Mouse (Mus musculus): ENCODE data around the gene Iffo1.
A peak's percentile ranks its signal among the peaks of the same experiment; 100 is the strongest.

Iffo1 gene

DNA sequence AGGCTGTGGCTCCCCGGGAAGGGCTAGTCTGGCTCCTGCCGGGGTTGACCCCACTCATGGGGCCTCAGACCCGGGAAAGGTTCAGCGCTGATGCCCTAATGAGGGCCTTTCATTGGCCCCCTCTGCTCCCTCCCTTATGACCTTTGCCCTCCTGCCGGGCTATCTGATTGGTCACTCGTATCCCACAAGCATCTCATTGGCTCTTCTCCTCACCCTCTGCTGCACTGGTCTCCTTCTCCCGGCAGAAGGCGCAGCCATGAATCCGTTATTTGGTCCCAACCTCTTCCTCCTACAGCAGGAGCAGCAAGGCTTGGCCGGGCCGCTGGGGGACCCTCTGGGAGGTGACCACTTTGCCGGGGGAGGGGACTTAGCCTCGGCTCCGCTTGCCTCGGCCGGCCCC, at the start of gene Iffo1:
Gene Iffo1, plus strand, starts transcription at position 241 of the 400 bp plus-strand sequence.
- DNase-seq (ENCODE audit: low read depth, low spot score) = peak; percentile 94

DNA sequence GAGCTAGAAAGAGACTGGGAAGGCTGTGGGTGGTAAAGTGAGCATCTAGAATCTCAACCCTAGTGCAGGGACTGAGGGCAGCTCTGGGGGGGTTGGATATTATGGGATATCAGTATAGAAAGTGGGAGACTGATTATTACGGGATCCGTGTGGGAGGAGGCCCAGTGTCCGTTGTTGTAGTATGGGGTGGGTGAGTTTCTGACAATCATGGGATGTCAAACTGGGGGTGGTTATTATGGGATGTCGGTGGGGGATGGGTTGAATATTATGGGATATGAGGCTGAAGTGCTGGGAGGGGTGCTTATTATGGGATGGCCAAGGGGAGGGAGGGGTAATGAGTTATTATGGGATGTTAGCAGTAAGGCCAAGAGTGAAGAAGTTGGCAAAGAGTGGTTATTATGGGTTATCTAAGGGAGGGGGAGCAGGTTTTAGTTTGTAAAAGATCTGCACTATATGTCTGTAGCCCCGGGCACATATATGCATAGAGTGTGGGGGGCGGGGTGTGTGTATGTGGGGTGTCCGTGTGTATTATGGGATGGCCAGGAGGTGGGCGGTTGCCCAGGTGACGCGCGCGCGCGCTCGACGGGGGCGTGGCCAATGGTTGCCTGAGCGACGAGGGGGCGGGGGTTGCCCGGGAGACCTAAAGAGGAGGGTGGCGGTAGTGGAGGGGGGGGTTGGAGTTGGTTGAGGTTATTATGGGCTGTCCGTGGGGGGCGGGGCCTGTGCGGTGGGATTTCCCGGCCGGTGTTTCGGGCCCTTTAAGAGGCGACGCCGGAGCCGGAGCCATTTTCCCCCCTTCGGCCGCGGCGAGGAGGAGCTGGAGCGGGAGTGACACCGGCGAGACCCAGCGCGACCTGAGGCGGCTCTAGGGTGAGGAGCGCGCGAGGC, 49.4 kb upstream of the Iffo1 start, which contains the start of gene Chd4:
Gene Chd4, plus strand, starts transcription at position 591 of the 888 bp plus-strand sequence.
- peak; percentile 91 for DNase-seq (ENCODE audit: low read depth, low spot score)

DNA sequence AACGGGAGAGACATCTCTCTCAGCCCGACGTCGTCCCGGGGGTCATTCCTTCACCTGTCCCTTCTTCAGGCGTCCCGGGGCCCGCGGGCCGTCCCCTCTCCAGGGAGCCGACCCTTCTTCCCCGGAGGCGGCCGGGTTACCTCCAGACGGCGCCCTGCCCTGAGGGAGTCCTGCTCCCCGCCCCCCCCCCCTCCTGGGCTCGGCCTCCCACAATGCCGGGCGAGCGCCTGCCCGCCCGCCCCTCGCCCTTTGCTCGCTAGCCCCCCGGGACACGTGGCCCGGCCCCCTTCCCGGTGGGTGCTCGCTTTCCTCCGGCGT, 48.8 kb upstream of the Iffo1 start:
- DNase-seq (ENCODE audit: low read depth, low spot score) = no peak

DNA sequence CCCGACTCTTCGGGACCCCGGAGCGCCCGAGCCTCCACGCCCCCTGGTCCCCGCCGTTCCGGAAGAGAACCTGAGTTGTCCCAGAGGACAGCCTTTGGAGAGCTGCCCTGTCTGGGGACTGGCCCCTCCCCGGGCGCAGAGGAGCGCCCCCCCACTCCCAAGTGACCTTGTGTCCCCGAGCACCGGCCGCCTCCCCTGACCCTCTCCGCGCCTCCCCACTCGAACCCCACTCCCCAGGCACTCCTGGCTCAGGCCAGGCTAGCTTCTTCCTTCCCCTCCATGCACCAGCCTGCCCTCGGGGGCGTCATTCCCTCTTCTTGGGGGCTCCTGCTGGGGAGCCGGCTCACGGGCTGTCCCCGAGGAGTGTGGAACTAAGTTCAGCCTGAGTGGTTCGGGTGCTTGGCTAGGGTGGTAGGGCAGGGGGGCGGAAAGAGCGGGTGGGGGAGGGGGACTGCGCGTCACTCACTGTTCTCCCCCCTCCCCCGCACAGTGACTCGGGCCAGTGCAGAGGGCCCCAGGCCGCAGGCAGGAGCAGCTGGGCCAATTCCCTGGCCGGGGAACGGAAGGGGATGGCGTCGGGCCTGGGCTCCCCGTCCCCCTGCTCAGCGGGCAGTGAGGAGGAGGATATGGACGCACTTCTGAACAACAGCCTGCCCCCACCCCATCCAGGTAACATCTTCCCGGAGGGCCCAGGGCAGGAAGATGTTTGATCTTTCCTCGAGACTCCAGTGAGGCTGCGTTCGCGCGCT, 48.3 kb upstream of the Iffo1 start:
- DNase-seq (ENCODE audit: low read depth, low spot score) = no peak

DNA sequence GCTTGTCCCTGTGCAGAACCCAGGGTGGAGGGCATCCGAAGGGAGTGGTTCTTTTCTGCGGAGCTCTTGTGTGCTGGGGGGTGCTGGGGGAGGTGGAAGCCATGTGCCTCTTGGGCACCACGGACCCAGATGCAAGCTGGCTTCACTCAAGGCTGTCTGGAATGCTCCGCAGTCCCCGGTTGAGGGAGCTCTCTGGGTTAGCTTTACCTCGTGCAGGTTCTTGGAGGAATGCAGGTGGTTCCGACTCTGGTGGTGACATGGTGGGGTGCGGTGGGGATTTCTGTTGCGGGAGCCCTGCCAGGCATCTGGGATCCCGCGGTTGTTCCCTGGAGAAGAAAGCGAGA, 47.7 kb upstream of the Iffo1 start:
- no peak for DNase-seq (ENCODE audit: low read depth, low spot score)

DNA sequence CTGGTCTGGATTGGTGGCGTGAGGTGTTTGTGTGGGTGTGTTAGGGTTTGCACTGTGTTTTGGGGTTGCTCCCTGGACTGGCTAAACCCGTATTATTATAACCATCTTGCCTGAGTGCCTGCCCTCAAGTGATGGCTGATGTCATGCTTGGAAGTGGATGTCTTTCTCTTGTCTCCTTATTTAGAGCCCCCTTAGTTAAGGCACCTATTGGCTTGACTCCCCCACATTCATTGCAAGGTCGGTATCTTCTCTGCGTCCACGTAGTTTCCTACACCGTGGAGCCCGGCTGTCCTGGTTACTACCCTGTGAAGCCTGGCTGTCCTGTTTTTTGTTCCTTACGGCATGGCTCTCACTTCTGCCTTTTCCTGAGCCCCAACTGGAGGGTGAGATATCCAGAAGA, 47.1 kb upstream of the Iffo1 start:
- no peak for DNase-seq (ENCODE audit: low read depth, low spot score)

DNA sequence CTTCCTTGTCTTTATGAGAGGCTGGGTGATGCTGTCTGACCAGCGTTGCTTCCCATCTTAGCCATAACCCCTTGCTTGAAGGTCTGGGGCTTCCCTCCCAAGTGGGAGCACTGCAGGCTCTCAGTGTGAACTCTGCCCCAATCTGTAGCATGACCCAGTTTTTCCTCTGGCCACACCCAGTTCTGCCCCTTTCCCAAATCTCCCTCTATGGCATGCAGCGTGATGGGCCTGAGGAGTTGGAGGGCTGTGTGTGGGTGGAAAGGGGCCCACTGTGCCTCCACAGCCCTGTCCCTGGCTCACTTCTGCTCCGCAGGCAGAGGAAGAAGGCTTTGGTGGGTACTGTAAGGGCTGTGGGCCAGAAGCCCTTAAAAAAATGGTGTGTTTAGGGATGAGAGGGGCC, 46.5 kb upstream of the Iffo1 start:
- DNase-seq (ENCODE audit: low read depth, low spot score) = no peak

DNA sequence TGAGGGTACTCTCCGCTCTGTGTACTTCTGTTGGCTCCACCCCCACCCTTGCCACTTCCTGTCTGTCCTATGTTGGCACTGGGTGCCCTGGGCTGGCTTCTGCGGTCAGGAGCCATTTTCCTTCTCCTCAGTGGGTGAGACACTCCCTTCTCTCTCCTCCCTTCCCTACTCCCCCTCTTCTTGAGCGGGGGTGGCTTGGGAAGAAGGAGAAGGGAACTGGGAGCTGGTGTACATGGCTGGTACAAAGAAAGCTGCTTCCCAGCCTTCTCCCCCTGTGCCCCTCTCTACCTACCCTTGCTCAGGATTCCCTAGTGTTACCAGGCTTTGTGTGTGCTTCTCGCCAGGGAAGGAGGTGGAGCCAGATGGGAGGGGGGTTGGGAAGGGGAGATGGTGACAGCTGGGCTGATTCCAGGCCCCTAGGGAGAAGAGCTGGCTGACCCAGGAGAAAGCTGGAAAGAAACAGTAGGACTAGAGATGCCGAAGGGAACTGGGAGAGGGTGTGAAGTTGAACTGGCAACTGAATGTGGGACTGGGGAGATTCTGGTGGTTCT, 45.5 kb upstream of the Iffo1 start:
- DNase-seq (ENCODE audit: low read depth, low spot score) = no peak

DNA sequence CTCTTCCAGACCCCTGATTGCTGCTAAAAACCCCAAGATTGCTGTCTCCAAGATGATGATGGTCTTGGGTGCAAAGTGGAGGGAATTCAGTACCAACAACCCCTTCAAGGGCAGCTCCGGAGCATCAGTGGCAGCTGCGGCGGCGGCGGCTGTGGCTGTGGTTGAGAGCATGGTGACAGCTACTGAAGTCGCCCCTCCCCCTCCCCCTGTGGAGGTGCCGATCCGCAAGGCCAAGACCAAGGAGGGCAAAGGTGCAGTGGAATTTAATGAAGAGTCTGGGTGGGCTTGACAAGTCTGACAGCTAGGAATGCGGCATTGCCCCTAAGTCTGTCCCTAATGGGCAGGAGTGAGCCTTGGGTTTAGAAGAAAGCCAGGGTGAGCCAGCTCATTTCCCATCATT, 43.6 kb upstream of the Iffo1 start:
- no peak for DNase-seq (ENCODE audit: low read depth, low spot score)

DNA sequence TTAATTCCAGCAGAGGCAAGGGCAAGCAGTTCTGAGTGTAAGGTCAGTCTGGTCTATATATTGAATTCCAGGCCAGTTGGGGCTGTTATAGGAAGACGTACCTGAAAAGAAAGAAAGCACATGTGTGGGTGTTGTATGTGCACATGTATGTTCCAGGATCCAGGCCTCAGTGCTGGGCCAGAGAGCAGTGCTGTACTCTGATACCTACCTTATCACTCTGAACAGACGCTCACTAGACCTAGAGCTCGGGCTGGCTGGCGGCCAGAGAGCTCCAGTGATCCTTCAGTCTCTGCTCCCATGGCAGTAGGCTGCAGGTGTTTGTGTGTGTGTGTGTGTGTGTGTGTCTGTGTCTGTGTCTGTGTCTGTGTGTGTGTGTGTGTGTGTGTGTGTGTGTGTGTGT, 40.8 kb upstream of the Iffo1 start:
- no peak for DNase-seq (ENCODE audit: low read depth, low spot score)

DNA sequence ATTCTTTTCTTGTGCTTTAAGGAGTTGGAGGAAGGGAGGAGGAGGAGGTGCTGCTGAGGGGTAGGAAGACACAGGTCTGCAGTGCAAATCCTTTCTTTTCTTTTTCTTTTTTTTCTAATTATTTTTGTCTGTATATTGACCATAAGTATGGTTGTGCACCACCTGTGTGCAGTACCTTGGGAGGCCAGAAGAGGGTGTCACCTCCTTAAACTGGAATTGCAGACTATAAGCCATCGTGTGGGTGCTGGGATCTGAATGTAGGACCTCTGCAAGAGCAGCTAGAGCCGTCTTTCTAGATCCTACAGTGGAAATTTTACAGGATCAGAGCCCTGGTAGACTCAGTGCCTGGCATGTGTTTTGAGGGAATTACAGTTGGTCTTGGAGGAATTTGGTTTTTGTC, 37.3 kb upstream of the Iffo1 start:
- no peak for DNase-seq (ENCODE audit: low read depth, low spot score)

DNA sequence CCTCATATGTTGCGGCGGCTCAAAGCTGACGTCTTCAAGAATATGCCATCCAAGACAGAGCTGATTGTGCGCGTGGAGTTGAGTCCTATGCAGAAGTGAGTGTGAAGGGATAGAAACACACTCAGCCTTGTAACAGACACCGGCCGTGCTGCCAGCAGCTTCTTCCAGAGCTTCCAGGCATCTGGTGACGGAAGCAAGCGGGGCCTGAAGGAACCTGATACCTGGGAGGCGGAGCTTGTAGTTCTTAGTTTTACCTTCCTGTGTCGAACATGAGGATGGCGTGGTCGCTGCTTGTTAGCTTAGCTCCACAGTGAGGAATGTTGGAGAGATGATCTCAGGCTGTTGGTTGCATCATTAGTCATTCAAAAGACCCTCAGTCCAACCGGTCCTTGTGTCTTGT, 35.7 kb upstream of the Iffo1 start:
- no peak for DNase-seq (ENCODE audit: low read depth, low spot score)

DNA sequence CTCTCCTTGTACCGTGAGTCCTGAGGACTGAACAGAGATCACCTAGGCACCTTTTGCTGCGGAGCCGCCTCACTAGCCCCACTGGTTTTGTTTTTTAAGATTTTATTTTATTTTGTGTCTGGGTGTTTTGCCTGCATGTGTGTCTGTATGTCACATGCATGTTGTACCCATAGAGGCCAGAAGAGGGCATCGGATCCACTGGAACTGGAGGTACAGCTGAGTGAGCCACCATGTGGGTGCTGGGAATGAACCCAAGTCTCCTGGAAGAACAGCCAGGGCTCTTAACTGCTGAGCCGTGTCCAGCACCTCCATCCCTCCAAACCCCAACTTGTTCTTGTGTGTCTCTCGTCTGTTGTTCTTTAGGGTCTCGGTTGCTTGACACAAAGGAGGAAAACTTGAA, 34.1 kb upstream of the Iffo1 start:
- DNase-seq (ENCODE audit: low read depth, low spot score) = no peak

DNA sequence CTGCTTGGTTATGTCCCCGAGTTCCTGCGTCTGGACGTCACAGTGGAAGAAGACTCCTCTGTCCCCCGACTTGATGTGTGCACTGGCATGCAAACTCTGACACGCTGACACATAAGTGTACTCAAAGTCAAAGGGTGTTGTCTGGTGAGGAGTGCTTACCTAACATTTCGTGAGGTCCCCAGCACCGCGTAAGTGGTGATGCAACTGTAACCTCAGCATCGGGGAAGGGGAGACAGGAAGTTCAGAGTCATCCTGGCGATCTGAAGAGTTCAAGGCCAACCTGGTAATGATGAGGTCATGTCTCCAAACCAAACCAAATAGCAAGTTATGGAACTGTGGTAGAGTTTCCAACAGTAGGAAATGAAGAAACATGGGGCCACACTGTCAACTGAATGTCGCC, 32.5 kb upstream of the Iffo1 start:
- DNase-seq (ENCODE audit: low read depth, low spot score) = no peak

DNA sequence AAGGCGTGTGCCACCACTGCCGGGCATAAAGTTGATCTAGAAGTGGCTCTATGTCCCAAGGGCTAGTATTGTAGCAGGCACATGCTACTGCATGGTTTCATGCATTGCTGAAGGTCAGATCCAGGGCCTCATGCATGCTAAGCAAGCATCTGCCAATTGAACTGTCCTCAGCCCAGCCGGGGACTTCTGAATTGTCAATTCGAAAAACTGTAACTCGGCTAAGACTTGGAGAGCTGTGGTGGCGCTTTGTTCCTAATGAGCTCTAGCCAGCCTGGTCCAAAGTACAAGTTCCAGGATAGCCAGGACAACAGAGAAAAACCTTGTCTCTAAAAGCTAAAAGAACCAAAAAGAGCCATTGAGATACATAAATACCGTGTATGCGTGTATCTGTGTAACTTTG, 25.7 kb upstream of the Iffo1 start:
- no peak for DNase-seq (ENCODE audit: low read depth, low spot score)

DNA sequence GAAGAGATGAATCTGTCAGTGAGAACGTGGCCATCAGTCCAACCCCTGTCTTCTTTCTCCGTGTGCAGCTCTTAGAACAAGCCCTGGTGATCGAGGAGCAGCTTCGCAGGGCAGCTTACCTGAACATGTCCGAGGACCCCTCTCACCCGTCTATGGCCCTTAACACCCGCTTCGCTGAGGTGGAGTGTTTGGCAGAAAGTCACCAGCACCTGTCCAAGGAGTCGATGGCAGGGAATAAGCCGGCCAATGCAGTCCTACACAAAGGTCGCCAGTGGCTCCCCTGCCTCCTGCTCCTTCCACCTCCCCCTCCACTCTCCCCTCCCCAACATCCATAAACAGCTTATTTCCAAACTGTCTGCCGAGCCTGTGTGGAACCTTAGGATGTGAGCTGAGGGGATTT, 16.3 kb upstream of the Iffo1 start:
- no peak for DNase-seq (ENCODE audit: low read depth, low spot score)

DNA sequence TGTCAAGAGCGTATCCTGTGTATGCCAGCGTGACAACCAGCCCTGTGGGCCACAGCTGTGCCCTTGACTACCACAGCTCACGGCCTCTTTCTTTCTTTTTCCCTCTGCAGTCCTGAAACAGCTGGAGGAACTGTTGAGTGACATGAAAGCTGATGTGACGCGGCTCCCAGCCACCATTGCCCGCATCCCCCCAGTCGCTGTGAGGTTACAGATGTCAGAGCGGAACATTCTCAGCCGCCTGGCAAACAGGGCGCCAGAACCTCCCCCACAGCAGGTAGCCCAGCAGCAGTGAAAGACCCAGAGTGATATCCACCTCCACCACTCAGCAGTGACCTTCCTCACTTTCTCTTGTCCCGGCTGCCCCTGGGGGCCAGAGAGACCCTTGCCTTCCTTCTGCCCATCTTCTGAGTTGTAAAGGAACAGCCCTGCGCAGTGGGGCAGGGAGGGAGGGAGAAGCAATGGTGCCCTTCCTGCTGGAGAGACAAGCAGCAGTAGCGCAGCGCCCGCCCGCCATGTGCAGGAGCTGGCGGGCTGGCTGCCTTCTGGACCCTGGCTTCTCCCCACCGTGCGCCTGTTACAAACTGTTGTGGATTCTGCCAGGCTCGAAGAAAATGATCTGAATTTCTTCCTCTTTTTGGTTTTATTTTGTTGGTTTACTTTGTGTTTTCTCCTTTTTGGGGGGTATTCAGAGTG, 15.2 kb upstream of the Iffo1 start:
- DNase-seq (ENCODE audit: low read depth, low spot score) = no peak

DNA sequence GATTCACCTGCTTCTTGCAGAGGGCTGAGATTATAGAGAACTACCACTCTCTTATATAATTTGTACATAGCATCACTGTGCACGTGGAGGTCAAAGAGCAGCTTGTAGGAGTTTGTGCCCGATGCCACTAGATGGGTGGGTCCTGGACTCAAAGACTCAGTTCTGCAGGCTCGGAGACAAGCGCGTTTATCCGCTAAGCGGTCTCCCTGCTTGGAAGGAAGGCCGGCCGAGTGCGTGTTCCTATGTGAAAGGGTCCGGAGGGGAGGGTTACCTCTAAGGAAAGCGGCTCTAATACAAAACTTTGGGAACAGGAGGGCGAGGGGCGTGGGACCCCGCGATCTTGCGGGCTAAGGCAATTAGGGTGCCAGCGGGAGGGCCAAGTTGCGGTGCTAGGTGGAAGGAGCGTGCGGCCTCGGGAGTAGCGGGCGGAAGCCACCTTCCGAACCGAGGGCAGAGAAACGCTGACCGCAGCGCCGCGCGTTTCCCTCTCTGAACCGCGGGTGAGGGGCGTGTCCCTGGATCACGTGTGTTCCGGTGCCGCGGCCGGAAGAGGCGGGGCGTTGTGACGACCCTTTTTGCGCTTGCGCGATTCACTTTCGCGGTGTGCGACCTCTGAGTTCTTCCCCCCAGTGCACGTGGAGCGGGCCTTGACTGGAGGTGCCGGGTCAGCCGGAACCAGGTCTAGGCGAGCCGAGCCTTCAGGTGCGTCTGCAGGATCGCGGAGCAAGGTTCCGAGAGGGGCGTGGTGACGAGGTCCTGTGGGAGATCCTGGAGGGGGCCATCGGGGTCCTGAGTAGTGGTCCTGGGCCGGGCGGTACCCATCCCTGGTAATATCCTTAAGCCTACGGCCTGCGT, 13.5 kb upstream of the Iffo1 start, which contains the start of gene Nop2:
Gene Nop2, plus strand, starts transcription at position 608 of the 855 bp plus-strand sequence.
- peak; percentile 74 for DNase-seq (ENCODE audit: low read depth, low spot score)

DNA sequence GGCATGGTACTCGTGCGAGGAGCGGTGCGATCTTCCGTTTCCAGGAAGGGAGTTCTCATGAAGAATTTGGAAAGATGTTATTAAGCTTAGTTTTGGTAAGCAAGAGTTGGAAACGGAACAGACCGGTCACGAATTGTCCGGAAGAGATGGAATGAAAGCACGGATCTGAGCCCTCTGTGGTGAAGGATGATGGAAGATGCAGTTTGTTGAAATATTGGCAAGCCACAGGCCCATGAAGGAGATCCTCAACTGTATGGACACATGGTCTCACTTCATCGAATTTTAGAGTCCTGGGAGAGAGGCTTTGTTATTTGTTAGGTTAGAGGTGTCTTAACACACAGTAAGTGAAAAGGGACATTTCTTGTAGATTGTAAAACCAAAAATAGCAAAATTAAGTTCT, 12.6 kb upstream of the Iffo1 start:
- no peak for DNase-seq (ENCODE audit: low read depth, low spot score)

DNA sequence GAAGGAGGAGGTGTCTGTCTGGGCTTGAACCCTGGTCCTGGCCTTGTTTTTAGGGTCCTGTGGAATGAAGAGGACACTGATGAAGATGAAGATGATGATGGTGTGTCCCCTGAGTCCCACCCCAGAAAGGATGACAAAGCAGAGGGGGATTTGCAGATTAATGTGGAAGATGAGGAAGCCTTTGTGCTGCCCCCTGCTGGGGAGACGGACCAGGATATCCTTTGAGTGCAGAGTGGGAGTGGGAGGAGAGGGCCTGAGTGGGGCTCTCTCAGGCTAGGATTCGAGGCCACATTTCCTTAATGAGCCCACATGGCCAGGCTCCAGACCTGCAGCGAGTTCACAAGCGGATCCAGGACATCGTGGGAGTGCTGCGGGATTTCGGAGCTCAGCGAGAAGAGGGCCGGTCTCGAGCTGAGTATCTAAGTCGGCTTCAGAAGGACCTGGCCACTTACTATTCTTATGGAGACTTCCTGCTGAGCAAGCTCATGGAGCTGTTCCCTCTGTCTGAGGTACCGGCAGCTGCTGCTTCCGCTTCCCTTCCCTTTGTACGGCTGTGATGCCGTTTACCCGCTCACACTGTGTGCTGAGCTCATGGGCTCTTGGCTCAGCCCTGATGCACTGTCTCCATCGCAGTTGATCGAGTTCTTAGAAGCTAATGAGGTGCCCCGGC, 7.9 kb upstream of the Iffo1 start:
- DNase-seq (ENCODE audit: low read depth, low spot score) = no peak

DNA sequence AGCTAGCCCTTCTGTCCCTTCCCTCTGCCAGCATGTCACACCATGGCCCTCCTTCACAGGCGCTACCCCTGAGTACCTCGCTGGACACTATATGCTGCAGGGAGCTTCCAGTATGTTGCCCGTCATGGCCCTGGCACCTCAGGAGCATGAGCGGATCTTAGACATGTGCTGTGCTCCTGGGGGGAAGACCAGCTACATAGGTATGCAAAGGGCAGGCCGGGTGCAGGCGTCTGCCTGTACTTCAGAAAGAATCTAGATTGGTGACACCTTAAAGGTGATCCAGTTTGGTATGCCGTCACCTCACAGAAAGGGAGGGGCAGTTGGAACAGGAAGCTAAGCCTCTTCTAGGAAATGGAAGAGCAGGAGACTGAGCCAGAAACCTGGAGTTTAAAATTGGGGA, 5.3 kb upstream of the Iffo1 start:
- no peak for DNase-seq (ENCODE audit: low read depth, low spot score)
